Mouse (Mus musculus) right cerebral cortex, postnatal 36 days (tissue): Measurements from ENCODE around the gene Selenoi.
"Not testable (repeated sequence)": the region's sequence is repeated elsewhere in the genome, so short reads cannot be mapped to it uniquely, and the experiment has no call there.

Experiments
- DNase-seq, 2 experiments: peaks; one replicate each; pipeline ENCODE4 v3.0.0; 2022; ENCODE audit warnings: low spot score in 2 of 2, mixed read lengths in 1 of 2

The Selenoi gene

GRCm38 (mm10) chr5:30232271-30232971, at the start of gene Selenoi:
Gene Selenoi, plus strand, starts transcription at chr5:30232581.
- DNase-seq: peak; percentile 99

DNA sequence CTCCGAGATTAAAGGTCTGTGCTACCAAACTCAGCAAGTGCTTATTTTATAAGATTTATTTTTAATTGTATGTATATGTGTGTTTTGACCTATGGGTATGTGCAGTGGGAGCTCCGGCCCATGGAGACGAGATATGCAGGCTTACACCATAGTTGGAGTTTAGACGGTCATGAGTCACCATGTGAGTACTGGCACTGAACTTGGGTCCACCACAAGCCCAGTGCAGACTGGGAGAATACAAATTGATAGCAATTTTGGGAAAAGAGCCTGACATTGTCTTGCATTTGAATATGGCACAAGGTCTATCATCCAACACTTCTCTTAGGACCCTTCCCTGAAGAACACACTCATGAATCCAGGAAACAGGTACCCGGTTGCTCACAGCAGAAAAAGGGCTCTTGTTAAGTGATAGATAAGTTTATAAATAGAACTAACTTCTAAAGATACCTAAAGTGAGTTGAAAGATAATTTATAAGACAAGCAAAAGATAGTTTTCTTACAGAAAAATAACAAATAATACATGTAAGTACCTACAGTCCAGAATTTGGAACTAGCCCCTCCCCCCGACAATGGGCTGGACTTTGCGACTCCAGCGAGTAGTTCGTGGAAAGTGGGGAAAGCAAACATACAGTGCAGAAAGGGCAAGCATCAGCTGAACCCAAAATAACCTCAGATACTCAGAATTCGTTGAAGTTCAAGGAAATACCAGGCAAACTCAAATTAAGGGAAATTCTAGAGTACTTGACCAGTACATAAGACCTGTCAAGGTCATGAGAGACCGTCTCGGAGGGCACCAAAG, 44.5 kb upstream of the Selenoi start:
- DNase-seq: no peak

GRCm38 (mm10) chr5:30192452-30192851, 39.9 kb upstream of the Selenoi start:
- no peak for DNase-seq

GRCm38 (mm10) chr5:30195340-30195739, 37.0 kb upstream of the Selenoi start:
- DNase-seq: no peak

DNA sequence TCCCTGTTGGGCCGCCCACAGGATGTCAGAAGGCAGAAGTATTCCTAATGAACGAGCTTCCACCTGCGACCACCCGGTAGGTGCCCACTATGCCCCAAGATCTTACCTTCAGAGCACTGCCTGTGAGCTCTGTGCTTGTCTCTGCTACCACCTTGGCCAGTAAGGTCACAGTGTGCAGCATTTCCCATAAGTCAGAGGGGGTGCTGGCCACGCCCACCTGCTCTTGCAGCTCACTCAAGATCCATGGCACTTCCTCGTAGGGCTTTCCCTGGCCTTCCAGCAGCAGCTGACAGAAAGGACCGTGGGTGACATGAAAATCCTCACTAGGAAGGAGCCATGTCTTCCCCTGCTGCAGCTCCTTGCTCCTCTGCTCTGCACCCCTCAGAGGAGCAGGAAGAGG, 34.1 kb upstream of the Selenoi start:
- no peak for DNase-seq

DNA sequence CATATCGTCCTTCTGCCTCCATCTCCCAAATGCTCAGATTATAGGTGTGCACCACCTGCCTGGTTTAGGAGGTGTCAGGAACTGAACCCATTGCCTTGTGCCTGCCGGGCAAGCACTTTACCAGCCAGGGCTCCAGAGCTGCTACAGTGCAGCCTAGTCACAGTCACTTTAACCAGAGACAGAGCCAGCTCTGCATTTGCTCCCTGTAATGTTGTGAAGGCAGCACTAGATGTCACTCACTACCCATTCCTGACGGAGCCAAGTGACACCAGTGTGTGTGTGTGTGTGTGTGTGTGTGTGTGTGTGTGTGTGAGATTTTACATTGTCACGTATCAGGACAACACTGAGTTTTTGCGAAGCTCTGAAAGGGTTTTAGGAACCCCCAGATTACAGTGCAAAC, 30.9 kb upstream of the Selenoi start:
- DNase-seq: peak in 1 of 2 experiments; percentile 39

GRCm38 (mm10) chr5:30202221-30202620, 30.2 kb upstream of the Selenoi start:
- no peak for DNase-seq

DNA sequence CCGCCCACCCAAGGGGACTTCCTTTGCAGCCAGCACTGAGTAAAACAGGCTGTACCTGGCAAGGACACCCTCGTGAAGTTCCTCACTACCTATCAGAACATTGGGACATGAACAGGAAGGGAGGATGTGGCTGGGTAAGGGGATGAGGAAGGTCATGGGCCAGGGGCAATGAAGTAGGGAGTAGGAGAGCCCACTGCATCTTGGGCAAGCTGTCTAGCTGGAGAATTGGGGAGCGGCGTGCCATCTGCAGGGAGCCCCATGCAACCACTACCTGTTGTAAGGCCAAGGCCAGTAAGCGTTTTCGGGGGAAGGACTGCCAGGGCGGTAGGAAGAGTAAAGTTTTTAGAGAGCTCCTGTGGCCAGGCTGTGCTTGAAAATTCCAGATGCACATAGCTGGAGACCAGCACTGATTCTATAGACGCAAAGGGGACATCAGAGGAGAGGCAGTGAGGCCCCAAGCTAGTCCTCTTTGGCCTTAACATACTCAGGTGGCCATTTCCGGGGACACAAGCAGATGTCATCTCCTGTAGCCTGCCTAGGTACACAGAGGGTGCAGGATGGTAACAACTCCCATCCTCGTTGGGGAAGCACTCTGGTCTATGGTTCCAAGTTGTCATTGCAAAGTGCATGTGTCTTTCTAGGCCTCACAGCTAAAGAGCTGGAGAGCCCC, 29.0 kb upstream of the Selenoi start:
- DNase-seq: no peak

DNA sequence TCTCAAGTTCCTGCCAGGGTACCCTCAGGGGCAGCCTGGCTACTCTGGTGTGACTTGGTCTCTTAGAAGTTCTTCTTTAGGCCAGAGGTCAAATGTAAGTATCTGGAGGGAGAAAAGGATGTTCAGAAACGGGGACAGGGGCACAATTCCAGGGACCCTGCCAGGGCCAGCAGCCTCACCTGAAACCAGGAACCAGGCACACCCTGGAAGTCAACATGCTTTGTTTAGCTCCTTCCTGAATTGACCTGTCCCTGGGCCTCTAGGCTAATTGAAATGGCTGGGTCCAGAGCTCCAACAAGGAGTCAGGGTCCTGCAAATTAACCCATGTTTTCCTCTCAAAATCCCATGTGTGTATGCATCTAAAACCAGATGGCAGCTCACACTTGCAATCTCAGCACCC, 27.9 kb upstream of the Selenoi start:
- no peak for DNase-seq

- no peak for DNase-seq
Measured at GRCm38 (mm10) chr5:30205034-30205433, 27.3 kb upstream of the Selenoi start.

- DNase-seq: no peak
Measured at GRCm38 (mm10) chr5:30205493-30205892, 26.9 kb upstream of the Selenoi start, which contains the start of gene Adgrf3. Gene Adgrf3, minus strand, starts transcription at chr5:30205722.

- DNase-seq: no peak
Measured at GRCm38 (mm10) chr5:30207276-30207675, 25.1 kb upstream of the Selenoi start.

- DNase-seq: not testable (repeated sequence)
Measured at GRCm38 (mm10) chr5:30210758-30211157, 21.6 kb upstream of the Selenoi start.

- DNase-seq: no peak
Measured at GRCm38 (mm10) chr5:30214889-30215288, 17.5 kb upstream of the Selenoi start.

DNA sequence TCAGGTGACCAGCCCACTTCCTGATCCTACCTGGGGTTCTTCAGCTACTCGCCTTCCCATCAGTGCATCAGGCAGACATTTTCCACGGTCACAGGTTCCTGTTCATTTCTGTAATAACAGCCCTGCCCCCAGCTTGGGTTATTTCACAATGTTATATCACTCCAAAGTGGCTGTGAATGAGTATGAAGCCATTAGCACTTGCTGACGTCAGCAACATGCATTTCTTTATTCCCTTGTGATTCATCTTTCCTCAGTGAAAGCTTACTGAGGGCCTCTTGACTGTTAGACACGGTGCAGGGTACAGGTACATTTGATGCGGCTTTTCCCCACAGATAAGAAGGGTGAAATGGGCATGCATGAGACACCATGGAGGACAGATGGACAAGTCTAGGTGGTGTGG, 16.4 kb upstream of the Selenoi start:
- DNase-seq: no peak

GRCm38 (mm10) chr5:30219715-30220114, 12.7 kb upstream of the Selenoi start:
- DNase-seq: no peak

GRCm38 (mm10) chr5:30220666-30221065, 11.7 kb upstream of the Selenoi start:
- no peak for DNase-seq

GRCm38 (mm10) chr5:30222681-30223080, 9.7 kb upstream of the Selenoi start:
- DNase-seq: no peak

DNA sequence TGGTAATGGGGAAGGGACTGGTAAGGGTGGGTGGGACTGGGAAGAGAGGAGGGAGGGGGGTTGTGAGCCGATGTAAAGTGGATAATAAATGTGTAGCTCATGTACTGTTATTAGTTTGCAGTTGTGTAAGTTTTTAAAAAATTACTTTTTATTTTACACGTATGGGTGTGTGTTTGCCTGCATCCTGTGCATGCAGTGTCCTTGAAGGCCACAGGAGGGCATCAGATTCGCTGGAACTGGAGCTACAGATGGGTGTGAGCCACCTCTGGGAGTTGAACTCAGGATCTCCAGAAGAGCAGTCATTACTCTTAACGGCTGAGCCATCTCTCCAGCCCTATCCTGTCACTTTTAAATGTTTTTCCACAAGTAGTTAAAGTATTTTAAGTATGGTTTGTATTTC, 1.5 kb upstream of the Selenoi start:
- DNase-seq: no peak

- DNase-seq: no peak
Measured at GRCm38 (mm10) chr5:30231891-30232270, 500 bp upstream of the Selenoi start.

- peak; percentile 7 to 16 for DNase-seq
Measured at GRCm38 (mm10) chr5:30233042-30233441, 661 bp downstream of the Selenoi start.

- no peak for DNase-seq
Measured at GRCm38 (mm10) chr5:30233979-30234378, 1.6 kb downstream of the Selenoi start.
